Mouse (Mus musculus) layer of hippocampus, adult 11-12 months (tissue): ENCODE data around the gene Srp72.
A peak's percentile ranks its signal among the peaks of the same experiment; 100 is the strongest.

Source experiments
- DNase-seq: peaks from one replicate; pipeline ENCODE4 v3.0.0; 2022; ENCODE audit warnings: low spot score

Gene Srp72

DNA sequence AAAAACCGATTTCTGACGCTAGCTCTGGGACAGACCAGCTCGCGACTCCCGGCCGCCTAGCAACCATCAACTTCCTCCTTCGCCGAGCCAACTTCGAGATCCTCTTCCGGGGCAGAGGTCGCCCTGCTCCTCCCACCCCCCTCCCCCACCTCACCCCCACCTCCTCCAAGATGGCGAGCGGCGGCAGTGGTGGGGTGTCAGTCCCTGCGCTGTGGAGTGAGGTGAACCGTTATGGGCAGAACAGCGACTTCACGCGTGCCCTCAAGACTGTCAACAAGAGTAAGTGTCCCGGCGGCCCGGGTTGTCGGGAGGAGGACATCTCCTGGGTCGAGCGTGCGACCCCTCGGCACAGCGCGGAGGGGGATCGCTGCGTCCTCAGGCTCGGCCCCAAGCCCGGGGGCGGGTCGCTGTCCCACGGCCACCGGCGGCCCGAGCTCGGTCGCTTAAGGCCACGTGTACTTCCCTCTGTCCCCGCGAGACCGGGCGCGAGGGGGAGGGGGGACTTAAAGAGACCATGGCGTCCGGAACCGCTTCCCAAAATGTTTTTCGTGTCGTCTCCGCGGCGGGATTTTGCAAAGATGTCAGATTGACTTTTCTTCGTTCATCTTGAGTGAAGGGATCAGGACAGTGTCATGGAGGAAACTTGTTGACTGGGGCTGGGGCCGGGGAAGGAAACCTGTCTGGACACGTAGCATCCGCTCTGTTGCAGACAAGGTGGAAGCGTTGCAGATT, at the start of gene Srp72:
Srp72 (plus strand) TSS at position 130 of the 732 bp plus-strand sequence.
- peak; percentile 81 for DNase-seq

GRCm38 (mm10) chr5:76928124-76928832, 46.2 kb upstream of the Srp72 start:
- DNase-seq: peak; percentile 37

DNA sequence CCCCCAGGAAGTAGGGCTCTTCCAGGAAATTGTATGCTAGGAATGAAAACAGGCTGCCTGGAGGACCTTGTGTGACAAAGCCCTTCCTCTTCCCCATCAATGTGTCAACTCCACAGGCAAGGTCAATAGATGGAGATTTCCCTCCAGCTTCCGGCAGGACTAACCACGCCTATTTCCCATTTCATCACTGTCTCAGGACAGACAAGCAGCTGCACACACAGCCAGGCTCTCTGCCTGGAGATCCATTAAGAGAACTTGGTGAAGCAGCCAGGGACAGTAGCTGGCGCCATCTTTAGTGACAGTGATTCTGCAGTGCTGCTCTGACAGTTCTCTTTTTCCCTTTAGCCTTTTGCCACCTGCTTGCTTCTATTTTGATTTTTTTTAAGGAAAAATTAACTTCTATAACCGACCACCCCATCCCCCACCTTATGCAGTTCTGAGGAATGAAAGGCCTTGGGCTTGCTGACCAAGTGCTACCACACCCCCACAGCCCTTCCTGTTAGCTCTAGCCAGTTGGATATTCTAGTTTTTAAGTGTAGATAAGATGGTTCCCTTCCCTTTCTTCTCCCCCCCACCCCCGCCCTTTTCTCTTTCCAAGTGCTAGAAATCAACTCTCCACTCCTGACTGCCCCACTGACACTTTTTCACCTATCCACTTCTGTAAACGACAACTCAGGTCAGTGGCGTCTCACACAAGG, 45.2 kb upstream of the Srp72 start:
- DNase-seq: no peak

DNA sequence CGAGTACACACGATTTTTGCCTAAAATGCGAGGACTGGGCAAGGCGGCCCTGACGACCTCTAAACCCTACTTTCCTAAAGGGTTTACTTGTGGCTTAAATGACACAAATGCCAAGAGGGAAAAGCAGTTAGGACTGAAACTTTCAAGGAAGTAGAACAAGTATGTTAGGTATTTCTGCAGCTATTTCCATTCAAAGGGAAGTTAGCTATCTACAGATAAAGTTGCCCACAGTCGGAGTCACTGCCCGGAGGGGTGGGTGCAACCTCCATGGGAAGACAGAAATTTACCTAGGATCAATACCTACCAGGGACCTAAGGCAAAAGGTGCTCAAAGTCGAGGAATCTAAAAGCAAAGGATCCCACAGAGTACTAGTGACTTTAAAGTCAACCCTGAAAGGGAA, 34.8 kb upstream of the Srp72 start:
- DNase-seq: no peak

DNA sequence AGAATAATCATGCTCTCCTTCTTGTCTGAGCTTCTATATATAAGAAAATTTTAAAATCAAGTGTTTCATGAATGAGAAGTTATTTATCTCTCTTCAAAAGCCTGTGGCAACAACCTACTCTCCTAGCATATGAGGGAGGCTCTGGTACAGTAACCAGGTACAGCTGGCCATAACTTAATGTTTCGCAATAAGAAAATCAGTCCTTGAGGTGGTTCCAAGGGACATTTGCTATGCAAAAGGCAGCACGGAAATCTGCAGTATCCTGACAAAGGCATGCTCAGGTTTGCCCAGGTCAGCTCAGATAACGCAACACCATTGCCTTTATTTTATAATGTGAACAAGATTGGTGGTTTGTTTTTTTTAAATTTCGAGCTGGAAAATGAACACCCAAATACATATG, 32.5 kb upstream of the Srp72 start:
- DNase-seq: no peak

DNA sequence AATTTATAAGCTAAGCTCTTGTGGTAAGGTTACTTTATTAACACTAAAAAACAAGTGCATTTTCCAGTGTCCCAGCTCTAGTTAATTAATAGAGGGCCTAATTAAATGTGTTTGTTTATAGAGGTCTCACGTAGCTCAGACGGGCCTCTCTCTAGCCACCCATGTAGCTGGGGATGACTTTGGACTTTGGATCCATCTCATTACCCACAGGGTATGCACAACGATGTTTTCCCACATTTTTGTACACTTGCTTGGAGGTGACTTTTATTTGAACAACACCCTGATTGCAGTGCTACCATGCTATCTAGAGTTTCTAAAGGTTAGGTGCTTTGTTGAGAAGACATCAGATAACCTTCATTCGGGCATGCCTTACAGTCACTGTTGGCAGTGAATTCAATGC, 32.0 kb upstream of the Srp72 start:
- DNase-seq: no peak

- no peak for DNase-seq
Measured at GRCm38 (mm10) chr5:76944965-76945677, 29.4 kb upstream of the Srp72 start.

DNA sequence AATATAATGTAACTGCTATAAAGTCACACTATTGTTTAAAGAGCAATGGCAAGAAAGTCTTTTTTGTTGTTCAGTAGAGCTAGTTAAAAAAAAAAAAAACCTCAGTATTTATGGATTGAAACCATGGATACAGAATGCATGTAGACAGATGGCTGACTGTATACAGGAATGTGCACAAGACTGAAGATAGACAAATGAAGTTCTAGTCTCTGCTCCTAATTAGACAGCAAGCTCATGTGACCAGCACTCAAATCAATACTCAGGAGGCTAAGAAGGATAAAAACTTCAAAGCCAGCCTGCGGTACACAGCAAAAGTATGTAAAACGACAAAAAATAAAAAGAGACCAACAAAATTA, 28.8 kb upstream of the Srp72 start:
- no peak for DNase-seq

- no peak for DNase-seq
Measured at GRCm38 (mm10) chr5:76947142-76947541, 27.3 kb upstream of the Srp72 start.

GRCm38 (mm10) chr5:76947758-76948157, 26.7 kb upstream of the Srp72 start:
- DNase-seq: no peak

DNA sequence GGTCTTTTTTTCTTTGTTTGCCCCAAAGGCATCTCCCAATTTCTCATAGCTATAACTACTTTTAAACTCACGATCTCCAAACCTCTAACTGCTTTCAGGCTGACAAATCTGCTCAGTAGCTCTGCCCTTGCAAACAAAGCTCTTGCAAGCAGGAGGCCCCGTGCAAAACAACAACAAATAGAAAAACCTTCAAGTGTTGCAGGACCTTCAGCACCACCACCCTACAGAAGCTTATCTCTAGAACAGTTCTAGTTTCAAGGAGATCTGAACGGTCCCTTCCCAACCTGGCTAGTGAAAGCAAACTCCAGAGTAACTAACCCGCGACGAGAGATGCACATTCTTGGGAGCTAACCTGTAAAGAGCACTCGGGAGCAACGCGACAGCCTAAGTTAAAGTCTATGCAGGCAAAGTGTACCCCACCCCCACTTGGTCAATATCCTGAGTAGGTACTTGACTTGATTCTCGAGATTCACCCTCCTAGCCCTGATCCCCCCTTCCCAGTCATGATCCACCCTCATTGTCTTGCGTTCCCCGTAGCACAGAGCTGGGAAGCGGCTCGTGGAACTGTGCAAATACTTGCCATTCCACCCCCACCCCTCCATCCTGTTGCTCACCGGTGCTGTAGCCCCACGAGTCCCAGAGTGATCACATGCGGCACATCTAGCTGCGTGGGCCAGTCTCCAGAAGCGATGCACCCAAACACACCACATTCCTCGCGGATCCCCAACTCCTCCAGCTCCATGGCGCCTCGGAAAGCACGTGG, 24.0 kb upstream of the Srp72 start:
- peak; percentile 15 for DNase-seq

DNA sequence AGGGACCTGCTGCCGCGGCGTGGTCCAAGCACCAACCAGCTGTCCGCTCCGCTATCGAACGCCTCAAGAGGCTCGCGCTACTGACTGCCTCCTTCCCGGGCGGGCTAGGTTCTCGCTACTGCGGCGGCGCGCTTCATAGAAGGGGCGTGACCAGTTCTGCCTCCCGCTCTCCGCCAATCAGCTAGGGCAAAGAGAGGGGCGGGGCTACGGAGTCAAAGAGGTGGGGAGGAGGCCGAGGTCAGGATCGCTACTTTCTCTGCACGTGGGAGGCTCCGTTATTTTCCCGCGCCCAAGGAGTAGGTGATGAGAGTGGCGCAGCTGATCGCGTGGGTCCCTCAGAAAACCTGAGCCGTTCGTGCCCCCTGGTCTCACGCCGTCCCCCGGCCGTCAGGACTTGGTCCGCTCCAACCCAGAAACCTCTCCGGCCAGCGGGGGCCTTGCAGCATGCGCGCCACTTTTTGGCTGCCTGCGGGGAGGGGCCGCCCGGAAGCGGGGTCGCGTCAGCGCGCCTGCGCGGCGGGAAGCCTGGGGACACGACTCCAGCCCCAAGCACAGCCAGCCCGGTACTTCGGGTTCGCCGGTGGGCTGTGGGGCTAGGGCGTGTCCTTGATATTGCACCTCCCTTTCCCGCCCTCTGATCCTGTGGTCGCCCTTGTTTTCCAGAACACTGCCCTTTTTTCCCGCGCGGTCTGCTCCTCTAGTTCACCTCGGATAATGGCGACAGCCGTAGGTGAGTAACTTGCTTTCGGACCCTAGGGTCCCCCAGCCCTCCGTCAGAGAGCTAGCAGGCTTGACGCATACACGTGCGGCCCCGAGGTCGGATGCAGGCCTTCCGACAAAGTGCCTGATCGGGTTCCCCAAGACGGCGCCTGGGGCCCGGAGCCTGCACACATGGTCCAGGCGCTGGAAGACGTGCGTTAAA, 23.1 kb upstream of the Srp72 start, which contains the start of the genes Paics and Ppat:
Paics (plus strand) TSS at position 202 of the 922 bp plus-strand sequence.
Ppat (minus strand) TSS at position 473 of the 922 bp plus-strand sequence.
- peak; percentile 97 for DNase-seq

DNA sequence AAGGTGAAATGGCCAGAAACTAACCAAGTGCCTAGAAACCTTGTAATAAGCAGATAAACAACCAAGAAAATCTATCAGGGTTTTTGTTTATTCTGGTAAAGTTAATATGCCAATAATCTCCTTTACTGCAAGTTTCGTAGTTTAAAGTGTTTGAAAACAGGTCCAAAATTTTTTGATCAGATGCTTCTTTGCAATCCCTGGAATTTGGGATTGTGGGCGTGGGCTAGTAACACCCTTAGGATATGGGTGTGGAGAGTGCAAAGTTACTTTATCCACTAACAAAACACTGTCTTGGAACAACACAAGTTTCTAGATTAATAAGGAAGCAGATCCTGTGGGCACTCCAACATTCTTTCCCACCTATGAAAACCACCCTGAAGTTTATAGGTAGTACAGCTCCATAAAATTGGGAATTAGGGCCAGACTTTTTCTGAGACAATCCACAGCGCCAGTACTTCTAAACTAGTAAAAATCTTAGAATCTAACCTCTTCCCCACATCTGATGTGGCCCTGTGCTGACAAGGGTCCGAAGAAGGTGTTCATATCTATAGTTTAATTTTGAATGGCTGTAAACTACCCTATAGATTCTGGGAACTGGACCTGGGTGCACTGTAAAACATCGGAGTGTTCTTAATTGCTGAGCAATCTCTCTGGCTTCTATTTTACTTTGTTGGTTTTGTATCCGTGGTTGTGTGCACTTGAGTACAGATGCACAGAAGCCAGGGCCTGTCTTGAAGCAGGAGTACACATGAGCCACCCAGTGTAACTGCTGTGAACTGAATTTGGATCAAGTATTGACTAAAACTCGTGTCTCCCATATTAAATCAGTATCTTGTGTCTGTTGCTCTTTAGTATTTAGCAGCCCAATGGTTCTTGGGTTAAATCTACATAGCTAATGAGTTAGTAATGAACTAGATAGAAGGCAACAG, 22.1 kb upstream of the Srp72 start:
- DNase-seq: no peak

DNA sequence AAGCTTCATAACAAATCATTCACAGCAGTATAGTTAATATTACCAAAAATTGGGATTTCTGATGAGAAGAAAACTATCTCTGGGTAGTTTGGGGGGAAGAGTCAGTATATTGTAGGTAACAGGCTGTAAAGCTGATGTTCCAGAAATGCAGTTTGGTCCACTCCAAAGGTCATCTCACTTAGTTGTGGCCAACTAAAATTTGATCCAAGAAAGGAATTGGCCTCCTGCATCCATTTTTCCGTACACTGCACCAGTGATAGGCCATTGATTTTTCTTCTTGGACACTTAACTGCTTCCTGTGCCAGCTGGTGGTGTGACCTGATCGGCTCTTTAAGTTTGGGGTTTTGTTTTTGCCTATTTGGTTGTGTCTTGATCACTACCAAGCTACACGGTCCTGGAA, 20.7 kb upstream of the Srp72 start:
- DNase-seq: no peak

DNA sequence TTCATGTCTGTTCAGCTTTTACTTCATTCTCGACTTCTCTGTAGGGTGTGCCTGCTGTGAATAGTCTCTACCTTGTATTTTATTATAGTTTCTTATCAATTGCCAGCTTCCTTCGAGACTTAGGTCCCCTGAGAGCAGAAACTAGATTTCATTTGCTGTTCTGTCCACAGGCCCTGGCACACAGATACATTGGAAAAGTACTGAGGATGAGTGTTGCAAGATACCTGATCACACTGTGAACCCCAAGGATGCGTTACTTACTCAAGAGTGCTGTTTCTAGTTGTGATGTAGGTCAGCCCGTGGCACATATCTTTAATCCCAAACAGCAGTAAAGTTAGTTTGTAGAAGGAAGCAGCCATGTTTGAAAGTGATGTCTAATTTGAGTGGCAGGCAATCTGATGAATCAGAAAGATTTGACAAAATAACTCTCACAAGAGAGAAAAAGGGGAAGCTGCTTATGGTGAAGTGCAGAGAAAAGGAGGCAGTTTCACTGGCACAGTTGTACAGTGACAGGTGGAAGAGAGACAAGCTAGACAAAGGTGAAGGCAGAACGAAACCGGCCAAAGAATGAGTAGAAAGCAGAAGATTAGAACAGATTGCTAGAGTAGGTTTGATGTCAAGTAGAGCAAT, 20.1 kb upstream of the Srp72 start:
- no peak for DNase-seq

GRCm38 (mm10) chr5:76955474-76955873, 19.0 kb upstream of the Srp72 start:
- DNase-seq: no peak

DNA sequence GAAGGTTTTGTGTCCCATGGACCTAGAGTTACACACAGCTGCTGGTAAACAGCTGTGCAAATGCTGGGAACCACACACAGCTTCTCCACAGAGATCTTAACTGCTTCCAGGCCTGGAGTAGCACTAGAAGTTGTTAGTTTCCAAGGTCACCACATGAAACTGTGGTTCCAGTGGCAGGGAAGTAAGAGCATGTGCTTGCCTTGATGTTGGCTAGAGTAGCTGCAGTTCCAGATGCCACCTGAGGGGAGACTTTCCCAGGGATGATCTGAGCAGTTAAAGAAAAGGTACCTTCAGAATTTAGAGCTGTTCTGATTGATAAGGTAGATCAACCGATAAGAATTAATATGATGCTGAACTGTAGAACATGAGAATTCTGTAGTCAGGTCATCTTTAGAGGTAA, 16.5 kb upstream of the Srp72 start:
- DNase-seq: no peak

DNA sequence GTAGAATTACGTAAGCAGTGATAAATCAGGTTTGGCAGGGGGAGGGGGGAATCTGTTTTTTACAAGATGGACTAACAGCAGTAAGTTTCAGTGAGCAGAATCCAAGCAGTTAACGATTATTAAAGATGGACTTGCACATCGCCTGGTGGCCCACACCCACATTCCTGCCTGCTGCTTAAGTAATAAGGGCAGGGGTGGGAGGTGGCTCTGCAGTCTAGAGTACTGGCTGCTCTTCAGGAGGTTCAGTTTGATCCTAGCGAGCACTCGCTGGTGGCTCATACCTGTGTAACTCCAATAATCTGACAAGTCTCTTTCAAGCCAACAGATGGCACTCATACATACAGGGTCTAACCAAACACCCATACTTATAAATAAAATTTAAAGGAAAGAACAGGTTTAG, 14.9 kb upstream of the Srp72 start:
- no peak for DNase-seq

DNA sequence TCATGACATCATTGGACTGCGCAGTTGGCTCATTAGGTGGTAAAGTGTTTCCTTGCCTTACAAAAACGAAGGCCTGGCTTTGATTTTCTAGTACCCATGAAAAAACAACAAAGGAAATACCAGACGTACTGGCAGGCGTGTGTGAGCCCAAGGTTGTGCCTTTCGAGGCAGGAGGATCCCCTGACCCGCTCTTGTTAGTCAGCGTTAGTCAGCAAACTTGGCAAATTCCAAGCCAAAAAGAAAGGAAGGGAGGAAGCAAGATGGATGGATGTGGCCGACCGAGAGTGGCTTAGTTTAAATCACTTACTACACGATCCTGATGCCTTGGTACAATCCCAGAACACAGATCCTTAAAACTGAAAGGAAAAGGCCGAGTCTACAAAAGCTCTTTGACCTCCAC, 11.9 kb upstream of the Srp72 start:
- no peak for DNase-seq
